Mouse (Mus musculus): ENCODE measurements around the gene Ifi208. TPM values are rescaled to one million over a fixed set of nuclear protein-coding genes. Genes with fewer than 3 reads are reported as not detected.
"Not testable (repeated sequence)": the region's sequence is repeated elsewhere in the genome, so short reads cannot be mapped to it uniquely, and the experiment has no call there.

The Ifi208 gene
- polyA plus RNA-seq (2015; fragmentation: Nextera tagmentation; extraction: Ambion mirVana), result 0.08 TPM in 1 of 2 replicates, not detected in the other

GRCm38 (mm10) chr1:173673458-173674097 is at the start of gene Ifi208:
TSS of gene Ifi208 (plus strand) at chr1:173673675.
- not testable (repeated sequence) for H3K36me3 ChIP-seq (ENCODE audit: control insufficient read depth, insufficient read depth); ATAC-seq (replicated peaks; ENCODE audit: extremely low read depth, insufficient read depth, low FRiP score); H3K9ac ChIP-seq (ENCODE audit: low read length); H3K27me3 ChIP-seq (ENCODE audit: control insufficient read depth, insufficient read depth, low read length); H3K4me2 ChIP-seq (ENCODE audit: low read depth, low read length); H3K4me1 ChIP-seq (ENCODE audit: control insufficient read depth, insufficient read depth, low read length); H3K4me3 ChIP-seq (ENCODE audit: low read length); H3K9me3 ChIP-seq (replicated peaks; ENCODE audit: control insufficient read depth, low read length); H3K27ac ChIP-seq (ENCODE audit: low read length)
- WGBS, result 43% methylated on average over 3 of the region's 3 CpGs

DNA sequence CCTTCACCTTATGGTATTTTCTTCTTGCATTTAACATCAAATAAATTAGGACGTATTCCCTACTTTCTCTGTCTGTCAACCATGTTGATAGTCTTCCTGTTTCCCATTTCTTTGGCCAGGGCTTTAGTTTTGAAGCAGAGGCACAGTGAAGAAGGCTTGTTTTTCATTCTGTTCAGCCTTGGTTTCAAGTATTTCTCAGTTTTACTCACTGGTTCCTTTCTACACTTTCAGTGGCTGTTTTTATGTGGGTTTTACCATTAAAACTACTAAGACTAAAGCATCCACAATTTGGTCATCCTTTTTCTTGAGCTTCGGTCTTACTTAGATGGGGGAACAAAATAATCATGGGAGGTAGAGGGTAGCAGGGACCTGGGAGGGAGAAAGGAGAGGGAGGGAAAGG is 49.4 kb upstream of the Ifi208 start:
- no peaks in the 10 kb centered on the region for H3K27me3 ChIP-seq (ENCODE audit: control insufficient read depth, insufficient read depth, low read length)
- no peak for ATAC-seq (replicated peaks; ENCODE audit: extremely low read depth, insufficient read depth, low FRiP score)
- no peaks in the 10 kb centered on the region for H3K9me3 ChIP-seq (replicated peaks; ENCODE audit: control insufficient read depth, low read length)
- H3K4me2 ChIP-seq (ENCODE audit: low read depth, low read length), result no peak overlapping the region
- no peaks in the 10 kb centered on the region for H3K36me3 ChIP-seq (ENCODE audit: control insufficient read depth, insufficient read depth)
- no peak overlapping the region for H3K27ac ChIP-seq (ENCODE audit: low read length)
- 83% methylated on average over 2 of the region's 2 CpGs for WGBS
- no peak overlapping the region for H3K9ac ChIP-seq (ENCODE audit: low read length)
- H3K4me1 ChIP-seq (ENCODE audit: control insufficient read depth, insufficient read depth, low read length), result no peaks in the 10 kb centered on the region
- no peak overlapping the region for H3K4me3 ChIP-seq (ENCODE audit: low read length)

- Histone ChIP-seq H3K4me3 (ENCODE audit: low read length) (no peak overlapping the region), H3K27ac (ENCODE audit: low read length) (no peak overlapping the region), H3K27me3 (ENCODE audit: control insufficient read depth, insufficient read depth, low read length) (no peaks in the 10 kb centered on the region), H3K4me1 (ENCODE audit: control insufficient read depth, insufficient read depth, low read length) (no peaks in the 10 kb centered on the region), H3K9ac (ENCODE audit: low read length) (no peak overlapping the region), H3K9me3 (replicated peaks; ENCODE audit: control insufficient read depth, low read length) (no peaks in the 10 kb centered on the region), H3K36me3 (ENCODE audit: control insufficient read depth, insufficient read depth) (no peaks in the 10 kb centered on the region), H3K4me2 (ENCODE audit: low read depth, low read length) (no peak overlapping the region)
- WGBS, result 49% methylated on average over 2 of the region's 2 CpGs
- ATAC-seq (replicated peaks; ENCODE audit: extremely low read depth, insufficient read depth, low FRiP score), result no peak
Observed at GRCm38 (mm10) chr1:173626686-173627085, 46.8 kb upstream of the Ifi208 start.

- H3K4me1 ChIP-seq (ENCODE audit: control insufficient read depth, insufficient read depth, low read length); ATAC-seq (replicated peaks; ENCODE audit: extremely low read depth, insufficient read depth, low FRiP score); H3K9ac ChIP-seq (ENCODE audit: low read length); H3K36me3 ChIP-seq (ENCODE audit: control insufficient read depth, insufficient read depth); H3K27me3 ChIP-seq (ENCODE audit: control insufficient read depth, insufficient read depth, low read length); H3K4me3 ChIP-seq (ENCODE audit: low read length); H3K27ac ChIP-seq (ENCODE audit: low read length); H3K9me3 ChIP-seq (replicated peaks; ENCODE audit: control insufficient read depth, low read length); H3K4me2 ChIP-seq (ENCODE audit: low read depth, low read length): not testable (repeated sequence)
- 52% methylated on average over 2 of the region's 2 CpGs for WGBS
Observed at GRCm38 (mm10) chr1:173630622-173631021, 42.9 kb upstream of the Ifi208 start, which contains the start of gene Ifi209. TSS of gene Ifi209 (plus strand) at chr1:173630917.

DNA sequence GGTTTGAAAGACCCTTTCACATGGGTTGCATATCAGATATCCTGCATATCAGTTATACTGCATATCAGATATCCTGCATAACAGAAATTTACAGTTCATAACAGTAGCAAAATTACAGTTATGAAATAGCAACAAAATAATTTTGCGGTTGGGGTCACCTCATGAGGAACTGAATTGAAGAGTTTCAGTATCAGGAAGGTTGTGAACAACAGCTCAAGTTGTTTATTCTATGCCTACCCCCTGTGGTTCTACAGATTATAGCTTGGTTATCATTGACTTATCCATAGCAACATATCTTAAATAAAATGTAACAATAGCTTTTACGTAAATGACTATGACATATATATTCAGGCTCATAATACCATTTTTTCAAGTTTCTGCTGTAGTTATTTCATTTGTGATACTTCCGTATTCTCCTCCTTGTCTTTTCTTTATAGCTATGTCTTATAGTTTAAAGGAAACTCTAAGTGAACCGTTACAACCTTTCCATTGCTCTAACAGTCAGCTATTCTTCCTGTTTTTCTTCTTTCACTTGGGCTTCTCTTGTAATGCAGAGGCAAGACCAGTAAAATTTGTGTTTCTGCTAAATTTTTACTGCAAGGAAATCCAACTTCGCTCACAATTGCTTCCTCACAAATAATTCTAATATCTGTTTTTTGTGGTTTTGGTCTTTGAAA is 39.4 kb upstream of the Ifi208 start:
- no peaks in the 10 kb centered on the region for H3K4me1 ChIP-seq (ENCODE audit: control insufficient read depth, insufficient read depth, low read length)
- WGBS, result 80% methylated on average over 5 of the region's 5 CpGs
- no peak overlapping the region for H3K4me2 ChIP-seq (ENCODE audit: low read depth, low read length)
- ATAC-seq (replicated peaks; ENCODE audit: extremely low read depth, insufficient read depth, low FRiP score), result no peak
- H3K9me3 ChIP-seq (replicated peaks; ENCODE audit: control insufficient read depth, low read length), result no peaks in the 10 kb centered on the region
- no peaks in the 10 kb centered on the region for H3K36me3 ChIP-seq (ENCODE audit: control insufficient read depth, insufficient read depth)
- H3K9ac ChIP-seq (ENCODE audit: low read length), result no peak overlapping the region
- H3K27ac ChIP-seq (ENCODE audit: low read length), result no peak overlapping the region
- no peak overlapping the region for H3K4me3 ChIP-seq (ENCODE audit: low read length)
- no peaks in the 10 kb centered on the region for H3K27me3 ChIP-seq (ENCODE audit: control insufficient read depth, insufficient read depth, low read length)

DNA sequence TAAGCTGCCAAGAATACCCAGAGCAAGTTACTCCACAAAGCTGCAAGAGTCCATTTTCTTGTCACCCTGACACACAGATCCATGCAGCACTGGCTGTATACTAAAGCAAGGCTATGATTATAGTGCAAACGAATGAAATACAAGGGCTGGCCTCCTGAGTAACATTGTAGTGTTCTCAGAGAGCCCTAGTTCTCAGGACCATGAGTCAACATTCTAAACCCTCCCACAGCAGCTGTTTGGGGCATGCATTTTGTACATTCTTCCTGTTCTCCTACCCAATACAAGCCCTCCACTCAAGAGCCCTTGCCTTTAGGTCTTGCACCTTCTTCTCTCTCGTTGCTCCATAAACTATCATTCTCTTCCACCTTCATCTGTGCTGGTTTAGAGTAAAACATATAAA is 28.1 kb upstream of the Ifi208 start:
- no peak for ATAC-seq (replicated peaks; ENCODE audit: extremely low read depth, insufficient read depth, low FRiP score)

GRCm38 (mm10) chr1:173657973-173658372 is 15.5 kb upstream of the Ifi208 start:
- Histone ChIP-seq H3K9ac (ENCODE audit: low read length) (no peak overlapping the region), H3K27me3 (ENCODE audit: control insufficient read depth, insufficient read depth, low read length) (no peaks in the 10 kb centered on the region), H3K27ac (ENCODE audit: low read length) (no peak overlapping the region), H3K4me2 (ENCODE audit: low read depth, low read length) (no peak overlapping the region), H3K36me3 (ENCODE audit: control insufficient read depth, insufficient read depth) (no peaks in the 10 kb centered on the region), H3K9me3 (replicated peaks; ENCODE audit: control insufficient read depth, low read length) (no peaks in the 10 kb centered on the region), H3K4me3 (ENCODE audit: low read length) (no peak overlapping the region), H3K4me1 (ENCODE audit: control insufficient read depth, insufficient read depth, low read length) (no peaks in the 10 kb centered on the region)
- 65% methylated on average over 4 of the region's 4 CpGs for WGBS
- no peak for ATAC-seq (replicated peaks; ENCODE audit: extremely low read depth, insufficient read depth, low FRiP score)

More for the DNA sequence above, 28.1 kb upstream of the Ifi208 start:
- H3K27me3 ChIP-seq (ENCODE audit: control insufficient read depth, insufficient read depth, low read length), result no peaks in the 10 kb centered on the region
- H3K36me3 ChIP-seq (ENCODE audit: control insufficient read depth, insufficient read depth), result no peaks in the 10 kb centered on the region
- WGBS, result 70% methylated on average over 2 of the region's 2 CpGs
- no peak overlapping the region for H3K27ac ChIP-seq (ENCODE audit: low read length)
- no peaks in the 10 kb centered on the region for H3K4me1 ChIP-seq (ENCODE audit: control insufficient read depth, insufficient read depth, low read length)
- H3K4me2 ChIP-seq (ENCODE audit: low read depth, low read length), result no peak overlapping the region
- no peak overlapping the region for H3K4me3 ChIP-seq (ENCODE audit: low read length)
- H3K9me3 ChIP-seq (replicated peaks; ENCODE audit: control insufficient read depth, low read length), result no peaks in the 10 kb centered on the region
- H3K9ac ChIP-seq (ENCODE audit: low read length), result no peak overlapping the region

GRCm38 (mm10) chr1:173678605-173679004 is 5.1 kb downstream of the Ifi208 start:
- not testable (repeated sequence) for H3K27ac ChIP-seq (ENCODE audit: low read length); H3K9me3 ChIP-seq (replicated peaks; ENCODE audit: control insufficient read depth, low read length); H3K4me2 ChIP-seq (ENCODE audit: low read depth, low read length); H3K36me3 ChIP-seq (ENCODE audit: control insufficient read depth, insufficient read depth); H3K9ac ChIP-seq (ENCODE audit: low read length); H3K27me3 ChIP-seq (ENCODE audit: control insufficient read depth, insufficient read depth, low read length); ATAC-seq (replicated peaks; ENCODE audit: extremely low read depth, insufficient read depth, low FRiP score); H3K4me1 ChIP-seq (ENCODE audit: control insufficient read depth, insufficient read depth, low read length); H3K4me3 ChIP-seq (ENCODE audit: low read length)
- WGBS, result 64% methylated on average over 1 of the region's 1 CpGs

GRCm38 (mm10) chr1:173694270-173694669 is 20.8 kb downstream of the Ifi208 start:
- no peak overlapping the region for H3K27ac ChIP-seq (ENCODE audit: low read length)
- no peak overlapping the region for H3K9ac ChIP-seq (ENCODE audit: low read length)
- no peaks in the 10 kb centered on the region for H3K4me1 ChIP-seq (ENCODE audit: control insufficient read depth, insufficient read depth, low read length)
- H3K27me3 ChIP-seq (ENCODE audit: control insufficient read depth, insufficient read depth, low read length), result no peaks in the 10 kb centered on the region
- H3K4me2 ChIP-seq (ENCODE audit: low read depth, low read length), result no peak overlapping the region
- H3K36me3 ChIP-seq (ENCODE audit: control insufficient read depth, insufficient read depth), result no peaks in the 10 kb centered on the region
- ATAC-seq (replicated peaks; ENCODE audit: extremely low read depth, insufficient read depth, low FRiP score), result no peak
- WGBS, result 91% methylated on average over 1 of the region's 1 CpGs
- no peaks in the 10 kb centered on the region for H3K9me3 ChIP-seq (replicated peaks; ENCODE audit: control insufficient read depth, low read length)
- no peak overlapping the region for H3K4me3 ChIP-seq (ENCODE audit: low read length)
